Mouse (Mus musculus): ENCODE results near the gene Drd5. TPM values are rescaled to one million over a fixed set of nuclear protein-coding genes. Genes with fewer than 3 reads are reported as not detected.
A peak's percentile ranks its signal among the peaks of the same experiment; 100 is the strongest.

The Drd5 gene
- polyA plus RNA-seq, 1 experiment from 2014 or later = not detected

DNA sequence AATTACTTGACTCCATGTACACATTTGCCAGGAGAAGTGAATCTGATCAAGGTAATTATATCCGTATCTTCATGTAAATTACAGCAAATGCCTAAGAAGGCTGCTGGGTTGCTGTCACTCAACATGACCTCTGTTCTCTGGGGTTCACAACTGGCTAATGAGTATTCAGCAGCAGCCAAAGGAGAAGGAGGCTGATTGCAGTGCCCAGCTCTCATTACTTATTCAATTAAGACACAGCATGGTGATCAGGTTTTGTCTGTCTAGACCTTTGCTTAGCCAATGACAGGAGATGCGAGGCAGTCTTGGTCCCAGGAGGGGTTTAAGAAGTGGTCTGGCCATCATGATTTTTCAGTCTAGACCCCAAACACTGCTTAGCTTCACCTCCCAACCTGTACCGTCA, 23.9 kb downstream of the Drd5 start:
- WGBS = 69% methylated on average over 3 of the region's 3 CpGs

DNA sequence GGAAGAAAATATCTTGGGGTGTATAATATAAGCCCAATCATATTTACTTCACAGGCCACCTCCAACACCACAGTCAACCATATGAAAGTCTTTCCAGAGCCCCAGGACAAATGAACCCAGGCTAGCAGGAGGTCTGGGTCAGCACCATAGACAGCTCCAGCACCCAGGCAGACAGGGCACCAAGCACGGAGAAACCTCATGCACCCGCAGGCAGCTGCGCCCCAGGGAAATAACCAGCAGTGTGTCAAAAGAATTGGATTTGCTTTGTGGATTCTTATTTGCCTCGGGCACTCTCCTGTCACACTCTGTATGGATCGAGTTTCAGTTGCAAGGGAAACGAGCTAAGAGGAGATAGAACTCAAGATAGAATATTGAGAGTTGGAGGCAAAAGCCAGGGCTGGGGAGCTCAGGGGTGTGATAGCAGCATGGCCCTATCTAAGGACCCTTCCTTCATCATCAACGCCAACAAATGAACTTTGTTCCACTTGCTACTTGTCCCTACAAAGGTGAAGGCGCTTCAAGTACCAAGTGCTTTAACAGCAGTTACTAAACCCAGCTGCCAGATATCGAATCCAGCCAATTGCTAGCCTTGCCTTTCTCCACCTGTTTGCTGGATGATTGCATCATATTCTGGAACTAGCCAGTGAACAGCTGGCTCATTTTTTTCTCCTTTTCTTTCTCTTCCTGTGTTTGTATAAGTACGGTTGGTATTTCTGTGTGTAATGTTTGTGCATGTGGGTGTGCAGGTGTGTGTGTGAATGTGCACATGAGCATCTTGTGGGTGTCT, 27.7 kb downstream of the Drd5 start:
- Histone ChIP-seq H3K36me3 (ENCODE audit: control insufficient read depth, insufficient read depth, low read length) (no peaks in the 10 kb centered on the region), H3K27ac (ENCODE audit: low read length) (no peak overlapping the region), H3K4me2 (ENCODE audit: low read depth, low read length) (no peak overlapping the region), H3K4me3 (ENCODE audit: low read length) (no peak overlapping the region), H3K9ac (ENCODE audit: low read depth, low read length) (no peak overlapping the region), H3K9me3 (ENCODE audit: control insufficient read depth, low read length) (no peaks in the 10 kb centered on the region), H3K27me3 (replicated peaks; ENCODE audit: control insufficient read depth, insufficient read depth, low read length) (no peaks in the 10 kb centered on the region), H3K4me1 (ENCODE audit: control insufficient read depth, insufficient read depth, low read length) (no peaks in the 10 kb centered on the region)
- ATAC-seq = no peak
- WGBS = 34% methylated on average over 10 of the region's 10 CpGs

More for the DNA sequence above, 23.9 kb downstream of the Drd5 start:
- no peak for ATAC-seq
- Histone ChIP-seq H3K4me1 (ENCODE audit: control insufficient read depth, insufficient read depth, low read length) (no peaks in the 10 kb centered on the region), H3K27ac (ENCODE audit: low read length) (no peak overlapping the region), H3K9ac (ENCODE audit: low read depth, low read length) (no peak overlapping the region), H3K4me2 (ENCODE audit: low read depth, low read length) (no peak overlapping the region), H3K9me3 (ENCODE audit: control insufficient read depth, low read length) (no peaks in the 10 kb centered on the region), H3K4me3 (ENCODE audit: low read length) (no peak overlapping the region), H3K27me3 (replicated peaks; ENCODE audit: control insufficient read depth, insufficient read depth, low read length) (no peaks in the 10 kb centered on the region), H3K36me3 (ENCODE audit: control insufficient read depth, insufficient read depth, low read length) (no peaks in the 10 kb centered on the region)

DNA sequence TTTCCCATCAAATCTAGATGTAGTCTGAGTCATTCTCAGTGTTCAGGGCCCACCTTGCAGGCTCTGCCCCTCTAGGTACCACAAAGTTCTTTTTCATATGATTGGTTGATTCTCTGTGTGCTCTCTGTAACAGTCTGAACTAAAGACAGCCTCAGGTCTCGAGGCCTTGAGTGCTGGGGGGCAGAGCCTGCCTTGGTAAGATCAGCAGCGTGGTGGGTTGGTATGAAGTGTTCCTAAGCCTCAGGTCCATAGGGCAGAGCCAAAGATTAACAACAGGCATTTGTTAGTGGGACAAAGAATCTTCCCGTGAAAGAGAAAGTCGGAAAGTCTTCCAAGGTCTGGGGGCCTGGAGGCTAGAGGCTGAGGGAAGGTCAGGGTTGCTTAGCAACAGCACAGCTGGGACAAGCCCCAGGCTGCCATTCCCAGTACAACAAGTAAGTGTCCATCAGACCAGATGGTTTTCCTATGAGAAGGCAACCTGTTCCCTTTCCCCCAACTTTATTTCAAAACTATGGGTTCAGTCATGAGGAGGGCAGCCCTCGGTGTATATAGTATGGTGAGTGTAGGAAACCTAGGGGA, 31.3 kb downstream of the Drd5 start:
- H3K27me3 ChIP-seq (replicated peaks; ENCODE audit: control insufficient read depth, insufficient read depth, low read length) = no peaks in the 10 kb centered on the region
- H3K27ac ChIP-seq (ENCODE audit: low read length) = no peak overlapping the region
- H3K9me3 ChIP-seq (ENCODE audit: control insufficient read depth, low read length) = no peaks in the 10 kb centered on the region
- no peak overlapping the region for H3K4me2 ChIP-seq (ENCODE audit: low read depth, low read length)
- H3K4me3 ChIP-seq (ENCODE audit: low read length) = no peak overlapping the region
- 49% methylated on average over 5 of the region's 5 CpGs for WGBS
- no peak for ATAC-seq
- H3K4me1 ChIP-seq (ENCODE audit: control insufficient read depth, insufficient read depth, low read length) = no peaks in the 10 kb centered on the region
- no peaks in the 10 kb centered on the region for H3K36me3 ChIP-seq (ENCODE audit: control insufficient read depth, insufficient read depth, low read length)
- H3K9ac ChIP-seq (ENCODE audit: low read depth, low read length) = no peak overlapping the region

DNA sequence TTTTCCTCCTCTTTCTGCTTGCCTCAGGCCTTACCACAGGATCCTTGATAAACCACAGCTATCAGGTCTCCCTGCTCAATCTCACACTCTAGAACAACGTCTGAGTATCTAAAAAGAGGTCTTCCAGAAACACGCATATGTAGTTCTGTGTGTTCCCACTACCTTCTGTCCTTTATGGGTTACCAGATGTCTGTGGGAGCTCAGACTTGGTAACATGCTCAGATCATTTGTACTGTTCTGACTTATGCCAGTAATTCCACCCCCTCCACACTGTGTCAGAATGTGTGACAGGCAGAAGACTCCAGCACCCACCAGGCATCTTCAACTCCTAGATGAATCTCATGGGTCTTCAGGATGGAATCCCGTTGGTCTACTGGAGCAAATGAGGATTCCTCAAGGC, 37.8 kb downstream of the Drd5 start:
- no peak overlapping the region for H3K9ac ChIP-seq (ENCODE audit: low read depth, low read length)
- 74% methylated on average over 3 of the region's 3 CpGs for WGBS
- H3K4me2 ChIP-seq (ENCODE audit: low read depth, low read length) = no peak overlapping the region
- no peaks in the 10 kb centered on the region for H3K9me3 ChIP-seq (ENCODE audit: control insufficient read depth, low read length)
- ATAC-seq = no peak
- no peak overlapping the region for H3K27ac ChIP-seq (ENCODE audit: low read length)
- no peaks in the 10 kb centered on the region for H3K4me1 ChIP-seq (ENCODE audit: control insufficient read depth, insufficient read depth, low read length)
- no peaks in the 10 kb centered on the region for H3K36me3 ChIP-seq (ENCODE audit: control insufficient read depth, insufficient read depth, low read length)
- no peak overlapping the region for H3K4me3 ChIP-seq (ENCODE audit: low read length)
- H3K27me3 ChIP-seq (replicated peaks; ENCODE audit: control insufficient read depth, insufficient read depth, low read length) = no peaks in the 10 kb centered on the region

DNA sequence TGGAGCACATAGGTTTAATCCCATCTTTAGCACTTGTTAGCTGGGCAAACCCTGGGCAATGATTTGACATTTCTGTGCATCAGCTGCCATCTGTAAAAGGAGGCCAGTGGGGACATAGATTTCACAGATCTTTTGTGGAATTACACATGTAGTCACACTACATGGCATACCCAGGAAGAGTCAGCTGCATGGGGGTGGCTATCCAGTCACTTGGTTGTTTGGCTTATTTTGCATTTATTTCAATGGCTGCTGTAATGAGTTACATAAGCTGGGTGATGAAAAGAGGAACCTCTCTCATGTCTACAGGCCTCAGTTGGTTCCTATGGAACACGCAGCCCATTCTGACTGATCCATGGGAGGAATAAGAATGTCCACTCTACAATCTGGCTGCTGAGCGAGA, 40.5 kb downstream of the Drd5 start:
- no peak for ATAC-seq
- H3K27me3 ChIP-seq (replicated peaks; ENCODE audit: control insufficient read depth, insufficient read depth, low read length) = no peaks in the 10 kb centered on the region
- no peaks in the 10 kb centered on the region for H3K9me3 ChIP-seq (ENCODE audit: control insufficient read depth, low read length)
- no peak overlapping the region for H3K27ac ChIP-seq (ENCODE audit: low read length)
- no peaks in the 10 kb centered on the region for H3K4me1 ChIP-seq (ENCODE audit: control insufficient read depth, insufficient read depth, low read length)
- 86% methylated on average over 2 of the region's 2 CpGs for WGBS
- no peaks in the 10 kb centered on the region for H3K36me3 ChIP-seq (ENCODE audit: control insufficient read depth, insufficient read depth, low read length)
- H3K9ac ChIP-seq (ENCODE audit: low read depth, low read length) = no peak overlapping the region
- H3K4me2 ChIP-seq (ENCODE audit: low read depth, low read length) = no peak overlapping the region
- H3K4me3 ChIP-seq (ENCODE audit: low read length) = no peak overlapping the region

DNA sequence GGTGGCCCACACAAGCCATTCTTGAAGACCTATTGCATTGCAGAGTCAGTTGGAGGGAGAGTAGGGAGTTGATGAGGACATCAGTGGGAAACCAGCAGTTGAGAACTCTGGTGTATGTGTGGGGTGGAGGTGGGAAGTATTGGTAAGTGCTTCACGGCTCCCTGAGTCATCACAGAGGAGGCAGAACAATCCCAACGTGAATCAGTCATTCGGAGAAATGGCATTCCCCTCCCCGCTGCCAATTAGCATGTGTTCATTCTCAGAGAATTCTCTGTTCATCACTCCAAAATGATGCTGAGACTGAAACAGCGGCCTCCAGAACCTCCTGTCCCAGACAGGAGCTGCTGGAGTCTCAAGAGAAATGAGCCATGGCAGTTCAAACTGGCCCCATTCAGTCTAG, 45.2 kb downstream of the Drd5 start:
- no peak for ATAC-seq
- Histone ChIP-seq H3K4me1 (ENCODE audit: control insufficient read depth, insufficient read depth, low read length) (peaks cover 7% of the 10 kb centered on the region), H3K27me3 (replicated peaks; ENCODE audit: control insufficient read depth, insufficient read depth, low read length) (no peaks in the 10 kb centered on the region), H3K36me3 (ENCODE audit: control insufficient read depth, insufficient read depth, low read length) (no peaks in the 10 kb centered on the region), H3K27ac (ENCODE audit: low read length) (no peak overlapping the region), H3K9me3 (ENCODE audit: control insufficient read depth, low read length) (no peaks in the 10 kb centered on the region), H3K4me3 (ENCODE audit: low read length) (no peak overlapping the region), H3K4me2 (ENCODE audit: low read depth, low read length) (no peak overlapping the region), H3K9ac (ENCODE audit: low read depth, low read length) (no peak overlapping the region)
- 77% methylated on average over 5 of the region's 5 CpGs for WGBS

DNA sequence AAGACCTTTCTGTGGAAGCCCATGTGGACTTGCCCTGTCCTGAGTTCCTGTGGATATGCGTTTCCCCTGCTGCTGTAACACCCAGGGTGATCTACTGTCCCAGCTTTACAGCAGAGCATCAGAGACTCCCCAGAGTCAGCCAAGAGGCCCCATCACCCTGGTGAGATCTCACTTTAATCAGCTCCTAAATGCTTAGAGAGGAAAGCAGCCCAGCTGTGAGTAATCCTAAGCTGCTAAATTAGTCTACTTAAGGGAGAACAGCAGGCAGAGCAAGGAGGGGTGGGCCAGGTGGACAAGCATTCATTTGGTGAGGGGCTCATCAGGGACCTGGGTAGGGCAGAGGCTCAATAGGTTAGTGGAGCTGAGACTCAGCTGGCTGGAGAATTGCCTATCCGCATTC, 46.4 kb downstream of the Drd5 start:
- 48% methylated on average over 2 of the region's 2 CpGs for WGBS
- H3K36me3 ChIP-seq (ENCODE audit: control insufficient read depth, insufficient read depth, low read length) = no peaks in the 10 kb centered on the region
- H3K9ac ChIP-seq (ENCODE audit: low read depth, low read length) = no peak overlapping the region
- ATAC-seq = no peak
- H3K9me3 ChIP-seq (ENCODE audit: control insufficient read depth, low read length) = no peaks in the 10 kb centered on the region
- H3K4me2 ChIP-seq (ENCODE audit: low read depth, low read length) = no peak overlapping the region
- H3K27me3 ChIP-seq (replicated peaks; ENCODE audit: control insufficient read depth, insufficient read depth, low read length) = no peaks in the 10 kb centered on the region
- no peak overlapping the region for H3K4me3 ChIP-seq (ENCODE audit: low read length)
- peaks cover 7% of the 10 kb centered on the region for H3K4me1 ChIP-seq (ENCODE audit: control insufficient read depth, insufficient read depth, low read length)
- no peak overlapping the region for H3K27ac ChIP-seq (ENCODE audit: low read length)

DNA sequence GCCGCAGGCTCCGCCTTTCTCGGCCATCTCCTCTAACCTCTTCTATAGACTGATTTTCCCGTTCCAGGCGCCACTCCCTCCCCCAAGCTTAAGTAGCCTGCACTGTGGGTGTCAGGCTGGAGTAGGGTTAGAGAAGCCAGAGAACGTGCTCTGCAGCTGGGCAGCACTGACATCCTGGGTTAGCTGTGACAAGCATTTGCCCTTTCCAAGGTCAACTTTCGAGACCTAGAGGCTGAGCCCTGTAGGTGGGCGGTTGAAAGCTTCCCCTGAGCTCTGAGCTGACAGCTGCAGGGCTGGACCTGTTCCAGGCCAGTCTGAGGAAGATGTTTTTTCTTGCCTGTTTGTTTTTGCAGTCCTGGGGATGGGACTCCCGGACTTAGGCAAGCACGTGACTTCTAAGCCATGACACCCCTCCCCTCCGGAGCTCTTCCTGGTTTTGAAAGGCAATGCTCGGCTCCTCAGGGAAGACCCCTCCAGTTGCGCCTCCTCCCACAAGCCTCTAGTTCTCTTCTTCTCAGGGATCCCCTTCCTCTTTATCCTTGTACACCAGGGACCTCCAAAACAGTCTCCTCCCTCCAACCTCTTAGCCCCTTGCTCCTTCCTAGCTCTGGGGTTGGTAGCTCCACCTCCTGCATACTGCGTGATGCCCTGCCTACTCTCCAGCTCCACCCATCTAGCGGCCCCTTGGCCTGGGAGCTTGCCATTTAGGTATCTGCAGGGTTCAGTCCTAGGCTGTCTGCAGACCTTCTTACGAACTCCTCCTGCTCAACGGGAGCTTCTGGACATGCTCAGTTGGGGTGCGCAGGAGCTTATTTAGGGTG, 47.7 kb downstream of the Drd5 start:
- peak overlapping the region; percentile 36 for H3K4me3 ChIP-seq (ENCODE audit: low read length)
- WGBS = 9% methylated on average over 18 of the region's 18 CpGs
- no peaks in the 10 kb centered on the region for H3K9me3 ChIP-seq (ENCODE audit: control insufficient read depth, low read length)
- peak; percentile 88 for ATAC-seq
- no peaks in the 10 kb centered on the region for H3K36me3 ChIP-seq (ENCODE audit: control insufficient read depth, insufficient read depth, low read length)
- no peaks in the 10 kb centered on the region for H3K27me3 ChIP-seq (replicated peaks; ENCODE audit: control insufficient read depth, insufficient read depth, low read length)
- H3K4me1 ChIP-seq (ENCODE audit: control insufficient read depth, insufficient read depth, low read length) = peaks cover 7% of the 10 kb centered on the region
- peak overlapping the region; percentile 12; the same call in 1 of the 2 replicates for H3K27ac ChIP-seq (ENCODE audit: low read length)
- H3K9ac ChIP-seq (ENCODE audit: low read depth, low read length) = peak overlapping the region; percentile 12; the same call in 1 of the 2 replicates
- peak overlapping the region; percentile 45 for H3K4me2 ChIP-seq (ENCODE audit: low read depth, low read length)

DNA sequence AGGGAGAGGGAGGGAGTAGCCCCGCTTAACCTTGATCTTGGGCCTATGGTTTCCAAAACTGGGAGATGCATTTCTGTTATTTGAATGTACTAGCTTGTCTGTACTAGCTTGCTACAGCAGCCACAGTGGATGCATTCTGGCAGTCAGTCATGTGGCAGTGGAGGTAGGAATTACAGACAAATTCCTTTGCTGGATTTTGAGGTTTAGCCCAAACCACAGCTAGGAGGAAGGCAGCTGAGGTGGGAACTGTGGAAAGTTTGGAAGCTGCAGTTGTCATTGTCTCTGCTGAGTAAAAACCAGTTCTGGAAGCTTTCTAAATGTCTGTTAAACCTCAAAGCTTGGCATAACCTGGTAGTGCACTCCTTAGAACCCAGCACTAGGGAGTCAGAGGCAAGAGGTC, 52.1 kb downstream of the Drd5 start:
- 87% methylated on average over 1 of the region's 1 CpGs for WGBS
- Histone ChIP-seq H3K27ac (ENCODE audit: low read length) (no peak overlapping the region), H3K9me3 (ENCODE audit: control insufficient read depth, low read length) (no peaks in the 10 kb centered on the region), H3K4me3 (ENCODE audit: low read length) (no peak overlapping the region), H3K36me3 (ENCODE audit: control insufficient read depth, insufficient read depth, low read length) (no peaks in the 10 kb centered on the region), H3K9ac (ENCODE audit: low read depth, low read length) (no peak overlapping the region), H3K4me2 (ENCODE audit: low read depth, low read length) (no peak overlapping the region), H3K4me1 (ENCODE audit: control insufficient read depth, insufficient read depth, low read length) (peaks cover 3% of the 10 kb centered on the region), H3K27me3 (replicated peaks; ENCODE audit: control insufficient read depth, insufficient read depth, low read length) (no peaks in the 10 kb centered on the region)
- no peak for ATAC-seq

Data from intestine, embryonic 16.5 days (tissue).